Mouse (Mus musculus) embryonic stem cell, embryonic (primary cell): ENCODE measurements around the gene Pou6f2.

Source experiments
- CTCF ChIA-PET, 4 experiments: fragments of 300-600 bp in 2 of 4; fragments of 350-600 bp in 2 of 4; sonication (Branson Sonifier 250); formaldehyde crosslinking; loops; one replicate each; lab custom pipeline; 2022; ENCODE audit warnings: inconsistent platforms in 2 of 4; lab: Charles Lee
- POLR2A ChIA-PET, 4 experiments: fragments of 300-600 bp in 2 of 4; fragments of 350-600 bp in 2 of 4; sonication (Branson Sonifier 250); formaldehyde crosslinking; loops; one replicate each; lab custom pipeline; 2022; ENCODE audit warnings: antibody characterized with exemption in 4 of 4, inconsistent platforms in 1 of 4; lab: Charles Lee

The Pou6f2 gene

GRCm38 (mm10) chr13:18282361-18282982 lies 115.0 kb downstream of the Pou6f2 start:
- ChIA-PET POLR2A (interaction anchor here in 1 of 4 experiments (1.3 kb wide), 1 partner anchor 15 kb away, joined by 3 read pairs; no protein-coding TSS in a partner anchor), CTCF (no interaction called here)

- ChIA-PET POLR2A (no interaction called here), CTCF (no interaction called here)
Observed at GRCm38 (mm10) chr13:18281084-18281483, 116.4 kb downstream of the Pou6f2 start.

DNA sequence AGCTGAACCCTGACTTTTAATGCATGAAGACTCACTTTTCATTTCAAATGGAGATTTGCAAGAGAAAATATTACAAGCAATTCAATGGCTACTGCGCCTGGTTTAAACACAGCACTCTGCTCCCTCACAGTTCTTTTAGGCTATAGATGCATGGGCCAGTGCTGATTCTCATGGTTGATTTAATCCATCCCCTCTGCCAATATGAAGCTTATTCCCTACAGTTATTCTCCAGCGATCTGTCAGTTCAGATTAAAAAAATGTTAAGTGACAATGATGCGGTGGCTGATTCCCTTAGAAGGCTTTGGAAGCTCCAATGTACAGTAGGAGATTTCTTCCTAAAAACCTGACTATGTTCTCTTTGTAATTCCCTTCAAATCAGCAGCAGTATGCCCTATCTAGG lies 144.4 kb downstream of the Pou6f2 start:
- CTCF ChIA-PET = no interaction called here
- POLR2A ChIA-PET = no interaction called here

GRCm38 (mm10) chr13:18218566-18219234 lies 178.8 kb downstream of the Pou6f2 start:
- POLR2A ChIA-PET = interaction anchor here in 2 of 4 experiments (0.5 to 0.7 kb wide), 2 partner anchors 127 to 231 kb away, joined by 3 read pairs; no protein-coding TSS in a partner anchor
- CTCF ChIA-PET = interaction anchor here in 1 of 4 experiments (0.5 kb wide), 1 partner anchor 393 kb away, joined by 4 read pairs; no protein-coding TSS in a partner anchor

GRCm38 (mm10) chr13:18211242-18211641 lies 186.2 kb downstream of the Pou6f2 start:
- ChIA-PET POLR2A (interaction anchor here in 1 of 4 experiments (0.5 kb wide), 1 partner anchor 248 kb away, joined by 3 read pairs; no protein-coding TSS in a partner anchor), CTCF (interaction anchor here in 1 of 4 experiments (0.7 kb wide), 1 partner anchor 285 kb away, joined by 3 read pairs; no protein-coding TSS in a partner anchor)

DNA sequence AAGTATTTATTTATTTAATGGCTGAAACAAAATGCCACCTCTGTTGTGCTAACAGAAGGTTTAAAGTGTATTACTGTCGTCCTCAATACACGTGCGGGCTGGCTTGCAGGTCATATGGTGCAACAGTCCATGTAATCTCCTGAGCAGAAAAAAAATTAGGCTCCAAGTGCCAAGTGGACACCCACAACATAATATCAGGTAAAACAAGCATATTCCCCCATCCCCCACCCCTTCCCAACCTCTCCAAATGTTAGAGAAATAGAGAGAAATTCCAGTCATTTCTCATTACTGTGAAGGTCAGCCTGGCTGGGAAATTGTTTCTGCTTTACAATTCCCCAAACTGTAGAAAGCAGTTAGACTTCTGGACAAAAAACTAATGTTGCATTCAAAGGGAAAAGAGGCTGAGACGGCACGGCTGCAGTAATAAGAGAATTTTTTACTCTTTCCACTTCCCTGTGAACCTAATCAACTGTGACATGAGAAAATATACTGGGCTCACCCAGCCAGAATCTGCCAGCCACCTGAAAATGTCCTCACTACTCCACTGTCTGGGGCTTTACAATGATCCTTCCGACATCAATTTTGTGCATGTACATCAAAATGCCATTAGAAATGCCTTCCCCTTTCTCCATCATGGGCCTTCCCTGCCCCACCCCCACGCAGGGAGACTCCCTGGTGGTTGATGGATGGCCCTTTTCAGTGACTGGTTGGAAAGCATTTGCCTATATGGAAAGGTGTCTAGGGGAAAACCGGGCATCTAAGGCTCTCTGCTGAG lies 192.8 kb downstream of the Pou6f2 start:
- ChIA-PET CTCF (interaction anchor here in 1 of 4 experiments (0.5 to 0.6 kb wide), 2 partner anchors 13 to 30 kb away, joined by 3 to 5 read pairs; no protein-coding TSS in a partner anchor), POLR2A (no interaction called here)

- ChIA-PET POLR2A (interaction anchor here in 1 of 4 experiments (0.6 to 0.9 kb wide), 2 partner anchors 42 to 116 kb away, joined by 3 read pairs; no protein-coding TSS in a partner anchor), CTCF (interaction anchor here (0.5 to 1.6 kb wide), 24 partner anchors 9 to 708 kb away, joined by 3 to 6 read pairs (median 3); no protein-coding TSS in a partner anchor)
Observed at GRCm38 (mm10) chr13:18174003-18174402, 223.5 kb downstream of the Pou6f2 start.

DNA sequence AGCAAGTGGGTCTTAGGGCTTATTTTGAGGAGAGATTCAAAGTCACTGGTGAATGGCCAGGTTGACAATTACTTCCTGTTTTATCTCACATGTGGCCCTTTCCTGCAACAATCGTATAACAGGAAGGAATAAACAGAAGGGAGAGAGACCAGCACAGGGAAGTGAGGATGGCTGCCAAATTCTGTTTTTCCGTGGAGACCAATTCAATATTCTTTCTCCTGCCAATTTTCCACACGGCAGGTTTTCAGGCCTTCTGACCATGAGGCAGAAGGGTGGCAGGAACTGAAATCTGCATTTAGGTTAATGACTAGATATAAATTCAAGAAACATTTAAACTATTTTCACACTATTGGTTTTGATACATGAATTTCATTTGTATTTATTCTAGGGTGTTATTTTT lies 224.5 kb downstream of the Pou6f2 start:
- ChIA-PET CTCF (interaction anchor here in 1 of 4 experiments (1.5 kb wide), 1 partner anchor 24 kb away, joined by 3 read pairs; no protein-coding TSS in a partner anchor), POLR2A (no interaction called here)

- POLR2A ChIA-PET = no interaction called here
- CTCF ChIA-PET = no interaction called here
Observed at GRCm38 (mm10) chr13:18172334-18172733, 225.2 kb downstream of the Pou6f2 start.

- ChIA-PET POLR2A (interaction anchor here in 1 of 4 experiments (0.5 kb wide), 1 partner anchor 646 kb away, joined by 4 read pairs; no protein-coding TSS in a partner anchor), CTCF (no interaction called here)
Observed at GRCm38 (mm10) chr13:18164182-18164581, 233.3 kb downstream of the Pou6f2 start.

DNA sequence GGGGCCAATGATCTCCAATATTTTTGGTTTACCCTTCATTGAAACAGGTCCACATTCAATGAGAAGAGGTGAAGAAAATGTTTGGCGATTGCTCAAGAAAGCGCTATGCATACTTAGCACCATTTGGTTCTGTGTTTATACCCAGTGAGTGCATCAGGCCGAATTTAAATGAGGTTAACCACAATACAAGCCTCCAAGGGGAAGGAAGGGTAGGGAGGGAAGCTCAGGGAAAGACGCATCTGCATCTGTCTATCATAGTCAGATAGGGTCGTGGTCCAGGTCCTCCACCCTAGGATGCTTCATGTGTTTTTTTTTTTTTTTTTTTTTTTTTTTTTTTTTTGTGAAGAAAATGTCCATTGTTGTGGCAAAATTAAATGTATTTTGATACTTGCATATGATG lies 236.9 kb downstream of the Pou6f2 start:
- ChIA-PET CTCF (no interaction called here), POLR2A (interaction anchor here in 1 of 4 experiments (0.6 kb wide), 1 partner anchor 979 kb away, joined by 3 read pairs; no protein-coding TSS in a partner anchor)

DNA sequence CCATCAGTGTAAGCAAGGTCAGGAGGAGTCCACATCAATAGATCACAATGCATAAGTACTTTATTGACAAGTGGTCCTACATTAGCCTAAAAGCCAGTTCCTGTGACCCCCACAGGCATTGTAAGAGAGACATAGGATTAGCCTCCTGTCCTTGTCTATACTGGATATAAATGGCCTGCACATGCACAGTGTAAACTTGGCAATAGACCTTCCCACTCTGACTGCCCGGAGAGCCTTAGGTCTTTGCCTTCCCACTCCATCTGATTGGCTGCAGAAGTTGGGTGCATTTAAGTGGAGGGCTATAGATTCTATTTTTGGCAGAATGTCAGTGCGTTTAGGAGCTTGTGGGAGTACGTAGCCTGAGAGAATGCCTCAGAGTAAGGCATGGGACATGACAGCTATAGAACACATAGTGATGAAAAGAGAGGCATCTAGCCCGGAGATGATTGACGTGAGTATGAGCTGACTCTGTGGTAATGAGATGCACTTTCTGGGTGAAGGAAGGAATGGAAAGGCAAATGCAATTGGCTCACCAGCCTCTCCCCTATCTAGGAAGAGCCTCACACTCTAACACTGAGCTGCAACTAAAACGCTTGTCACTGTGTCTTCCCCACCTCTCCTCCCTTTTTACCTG lies 243.4 kb downstream of the Pou6f2 start:
- ChIA-PET CTCF (no interaction called here), POLR2A (no interaction called here)

GRCm38 (mm10) chr13:18133646-18134045 lies 263.8 kb downstream of the Pou6f2 start:
- CTCF ChIA-PET = no interaction called here
- POLR2A ChIA-PET = no interaction called here

- ChIA-PET POLR2A (interaction anchor here in 1 of 4 experiments (1.4 kb wide), 1 partner anchor 8 kb away, joined by 8 read pairs; no protein-coding TSS in a partner anchor), CTCF (no interaction called here)
Observed at GRCm38 (mm10) chr13:18133193-18133592, 264.3 kb downstream of the Pou6f2 start.

GRCm38 (mm10) chr13:18131324-18131723 lies 266.2 kb downstream of the Pou6f2 start:
- ChIA-PET CTCF (no interaction called here), POLR2A (no interaction called here)

DNA sequence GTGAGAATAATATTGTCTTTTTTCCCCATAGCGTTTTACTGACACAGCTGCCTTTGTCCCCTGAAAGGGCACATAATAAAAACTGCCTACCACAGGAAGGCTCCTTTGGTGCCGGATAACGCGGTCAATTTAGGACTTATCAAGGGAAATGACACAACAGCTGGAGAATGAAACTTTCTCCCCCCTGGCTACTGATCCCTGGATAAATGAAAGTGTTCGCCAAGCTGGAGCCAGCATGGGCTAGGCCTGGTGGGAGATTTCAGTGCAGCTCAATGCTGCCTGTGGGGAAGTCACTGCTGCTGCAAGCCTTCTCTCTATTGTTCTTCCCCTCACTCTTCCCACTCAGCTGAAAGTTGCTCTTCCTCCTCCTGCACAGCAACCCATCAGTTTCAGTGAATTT lies 267.8 kb downstream of the Pou6f2 start:
- POLR2A ChIA-PET = no interaction called here
- CTCF ChIA-PET = no interaction called here

DNA sequence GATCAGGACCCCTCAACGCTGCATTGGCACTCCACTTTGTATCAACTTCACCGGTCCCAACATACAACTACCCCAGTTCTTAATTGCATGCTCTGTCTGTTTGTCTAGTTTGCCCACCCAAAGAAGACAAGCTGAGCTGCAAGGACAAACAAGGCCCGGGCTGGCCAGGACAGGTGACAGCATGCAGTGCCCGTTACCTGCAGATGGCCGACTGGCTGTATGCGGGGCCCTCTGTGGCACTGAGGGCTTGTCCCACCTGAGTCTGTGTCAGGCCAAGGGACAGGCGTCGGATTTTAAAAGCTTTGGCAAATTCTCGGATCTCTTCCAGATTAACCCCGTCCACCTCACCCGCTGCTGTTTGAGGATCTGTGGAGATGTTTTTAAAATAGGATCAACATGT lies 268.7 kb downstream of the Pou6f2 start:
- POLR2A ChIA-PET = no interaction called here

DNA sequence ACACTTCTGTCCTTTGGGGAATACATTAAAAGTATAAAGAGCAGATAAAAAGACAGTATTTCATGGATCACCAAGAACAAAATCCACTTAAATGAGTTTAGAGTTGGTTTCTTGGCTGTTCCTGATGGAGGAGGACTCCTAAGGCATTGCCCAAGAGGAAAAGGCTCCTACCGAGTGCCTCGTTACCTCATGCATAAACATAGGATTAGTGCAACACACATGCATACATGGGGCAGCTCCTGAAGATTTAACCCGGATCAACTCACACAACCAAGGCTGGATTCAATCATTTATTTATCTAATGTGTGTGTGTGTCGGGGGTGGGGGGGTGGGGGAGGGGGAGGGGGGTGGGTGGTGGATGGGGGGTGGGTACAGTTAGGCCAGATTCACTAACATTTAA lies 269.4 kb downstream of the Pou6f2 start:
- POLR2A ChIA-PET = no interaction called here
- CTCF ChIA-PET = no interaction called here

More for the DNA sequence above, 268.7 kb downstream of the Pou6f2 start:
- CTCF ChIA-PET = no interaction called here

GRCm38 (mm10) chr13:18126111-18126510 lies 271.4 kb downstream of the Pou6f2 start:
- ChIA-PET CTCF (interaction anchor here in 3 of 4 experiments (0.6 to 1.0 kb wide), 5 partner anchors 48 to 1517 kb away, joined by 3 to 8 read pairs (median 3); no protein-coding TSS in a partner anchor), POLR2A (no interaction called here)
